Mouse (Mus musculus): ENCODE measurements around the gene Rnf6. TPM values are rescaled to one million over a fixed set of nuclear protein-coding genes. Genes with fewer than 3 reads are reported as not detected.

Rnf6 gene
- 10 to 100 TPM; 46.2 to 46.7 TPM for total RNA-seq (2023)

DNA sequence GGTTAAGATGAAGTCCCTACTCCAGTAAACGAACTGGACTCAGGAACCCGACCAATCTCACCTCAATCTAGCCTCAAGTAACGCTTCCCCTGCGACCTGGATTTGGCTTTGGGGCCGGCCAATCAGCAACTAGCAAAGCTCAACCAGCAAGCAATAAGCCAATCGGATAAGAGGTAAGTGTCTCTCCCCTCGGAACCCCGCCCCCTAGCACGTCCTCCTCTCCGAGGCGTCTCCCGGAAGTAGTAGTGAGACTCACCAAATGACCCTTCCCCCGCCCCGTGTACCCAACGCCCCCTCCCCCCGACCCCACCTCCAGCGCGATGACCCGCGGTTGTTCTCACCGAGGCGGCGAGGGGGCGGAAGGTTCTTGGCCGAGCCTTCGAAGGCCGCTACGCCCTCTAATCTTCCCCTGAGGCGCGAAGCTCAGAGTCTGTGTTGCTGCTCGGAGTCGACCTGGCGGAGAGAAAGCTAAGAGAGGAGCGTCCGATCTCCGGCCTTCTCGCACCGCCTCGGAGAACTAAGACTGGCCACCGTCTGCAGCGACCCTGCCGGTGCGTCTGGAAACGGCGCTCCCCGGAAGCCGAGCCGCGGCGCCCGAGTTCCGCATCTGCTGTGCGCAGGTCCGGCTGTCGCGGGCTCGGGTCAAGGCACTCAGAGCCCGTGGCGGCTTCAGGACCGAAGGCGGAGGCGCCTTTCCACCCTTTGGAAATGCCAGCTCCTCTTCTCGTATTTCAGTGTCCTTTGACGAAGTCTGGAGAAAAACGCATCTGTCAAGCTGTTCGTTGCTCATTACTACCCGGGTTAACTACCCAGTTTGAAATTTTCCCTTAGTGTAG, at the start of gene Rnf6:
TSS of gene Rnf6 (minus strand) at position 677 of the 836 bp plus-strand sequence.

DNA sequence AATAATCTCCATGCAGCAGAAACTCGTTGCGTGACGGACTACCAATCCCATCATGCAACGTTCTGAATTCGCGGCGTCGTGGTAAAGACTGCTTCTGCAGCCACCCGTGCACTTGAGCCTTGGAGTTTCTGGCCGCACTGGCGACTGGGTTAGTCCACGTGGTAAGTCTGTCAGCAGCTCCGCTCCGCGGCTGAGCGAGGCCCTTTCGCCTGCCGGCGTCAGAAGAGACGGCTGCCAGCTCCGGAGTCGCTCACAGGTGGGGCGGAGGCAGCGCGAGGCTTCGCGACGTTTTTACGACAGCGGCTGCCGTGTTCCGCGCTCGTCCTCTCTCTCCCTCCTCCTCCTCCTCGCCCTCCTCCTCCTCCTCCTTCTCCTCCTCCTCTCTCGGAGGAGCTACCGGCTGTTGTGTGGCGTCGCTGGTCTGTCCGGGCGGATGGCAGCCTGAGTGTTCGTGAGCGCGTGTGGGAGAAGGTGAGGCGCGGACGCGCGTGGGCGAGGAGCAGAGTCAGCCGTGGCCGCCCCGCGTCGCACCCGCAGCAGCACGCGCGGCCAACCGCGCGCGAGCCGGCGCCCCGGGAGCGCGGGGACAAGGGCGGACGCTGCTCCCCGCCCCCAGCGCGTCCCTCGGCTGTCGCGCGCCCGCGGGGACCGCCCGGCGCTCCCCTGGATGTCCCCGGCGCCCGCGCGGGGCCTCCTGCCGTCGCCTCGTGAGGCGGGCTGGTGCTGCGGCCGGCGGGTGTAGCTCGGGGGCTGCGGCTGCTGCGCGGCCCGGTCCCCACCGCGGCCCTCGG, 9.7 kb upstream of the Rnf6 start, which contains the start of gene Cdk8:
TSS of gene Cdk8 (plus strand) at position 367 of the 791 bp plus-strand sequence.

DNA sequence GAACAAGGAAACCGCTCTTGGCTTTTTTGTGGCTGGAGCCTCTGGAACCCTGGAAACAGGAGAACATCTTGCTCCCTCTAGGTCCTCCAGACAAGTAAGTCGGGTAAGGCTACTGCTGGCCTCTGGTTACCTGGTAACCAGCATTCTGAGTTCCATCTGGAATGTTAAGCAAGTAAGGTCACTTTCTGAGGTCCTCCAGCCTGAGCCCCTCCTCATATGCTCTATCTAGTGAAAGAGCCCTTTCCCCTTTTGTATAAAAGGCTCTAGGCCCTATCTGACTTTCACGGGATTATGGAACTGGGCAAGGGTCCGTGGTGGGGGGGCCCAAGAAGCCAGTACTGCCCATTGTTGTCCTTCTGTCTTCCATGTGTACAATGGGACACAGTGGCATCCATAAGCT, 36.2 kb downstream of the Rnf6 start, which contains the start of gene 1700001J03Rik:
TSS of gene 1700001J03Rik (minus strand) at position 101 of the 400 bp plus-strand sequence.

DNA sequence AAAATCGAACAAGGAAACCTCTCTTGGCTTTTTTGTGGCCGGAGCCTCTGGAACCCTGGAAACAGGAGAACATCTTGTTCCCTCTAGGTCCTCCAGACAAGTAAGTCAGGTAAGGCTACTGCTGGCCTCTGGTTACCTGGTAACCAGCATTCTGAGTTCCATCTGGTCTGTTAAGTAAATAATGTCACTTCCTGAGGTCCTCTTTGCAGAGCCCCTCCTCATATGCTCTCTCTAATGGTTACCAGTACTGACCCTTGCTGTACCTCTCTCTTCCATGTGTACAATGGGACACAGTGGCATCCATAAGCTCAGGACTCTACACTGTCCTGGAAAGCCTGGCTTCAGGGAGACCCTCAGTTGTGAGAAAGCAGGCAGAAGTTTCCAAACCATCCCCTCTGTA, 50.7 kb downstream of the Rnf6 start, which contains the start of gene Gm6309:
TSS of gene Gm6309 (minus strand) at position 101 of the 400 bp plus-strand sequence.

DNA sequence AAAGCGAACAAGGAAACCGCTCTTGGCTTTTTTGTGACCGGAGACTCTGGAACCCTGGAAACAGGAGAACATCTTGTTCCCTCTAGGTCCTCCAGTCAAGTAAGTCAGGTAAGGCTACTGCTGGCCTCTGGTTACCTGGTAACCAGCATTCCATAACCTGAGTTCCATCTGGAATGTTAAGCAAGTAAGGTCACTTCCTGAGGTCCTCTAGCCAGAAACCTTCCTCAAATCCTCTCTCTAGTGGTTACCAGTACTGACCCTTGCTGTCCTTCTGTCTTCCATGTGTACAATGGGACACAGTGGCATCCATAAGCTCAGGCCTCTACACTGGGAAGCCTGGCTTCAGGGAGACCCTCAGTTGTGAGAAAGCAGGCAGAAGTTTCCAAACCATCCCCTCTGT, 60.9 kb downstream of the Rnf6 start, which contains the start of gene Gm5565:
TSS of gene Gm5565 (minus strand) at position 101 of the 400 bp plus-strand sequence.

Other genes starting within 250 kb of the Rnf6 start
- gene Cyp3a25, start 211.9 kb downstream of the Rnf6 start, total RNA-seq (2023), result not detected
- gene Cyp3a59, start 142.3 kb downstream of the Rnf6 start, total RNA-seq (2023), result not detected
- gene Gm5565, start 61.0 kb downstream of the Rnf6 start, total RNA-seq (2023), result not detected
- gene Gm6309, start 50.8 kb downstream of the Rnf6 start, total RNA-seq (2023), result not detected
- 1 to 10 TPM; 1.3 to 1.9 TPM for gene 1700001J03Rik, start 36.3 kb downstream of the Rnf6 start, total RNA-seq (2023)
- 10 to 100 TPM; 58.0 to 61.0 TPM for gene Cdk8, start 9.7 kb upstream of the Rnf6 start, total RNA-seq (2023)
- gene Wasf3, start 163.4 kb upstream of the Rnf6 start, total RNA-seq (2023), result not detected

Measured in B cell, adult 67 days (primary cell).